Mouse (Mus musculus): ENCODE measurements around the gene Lenep.

Gene Lenep

DNA sequence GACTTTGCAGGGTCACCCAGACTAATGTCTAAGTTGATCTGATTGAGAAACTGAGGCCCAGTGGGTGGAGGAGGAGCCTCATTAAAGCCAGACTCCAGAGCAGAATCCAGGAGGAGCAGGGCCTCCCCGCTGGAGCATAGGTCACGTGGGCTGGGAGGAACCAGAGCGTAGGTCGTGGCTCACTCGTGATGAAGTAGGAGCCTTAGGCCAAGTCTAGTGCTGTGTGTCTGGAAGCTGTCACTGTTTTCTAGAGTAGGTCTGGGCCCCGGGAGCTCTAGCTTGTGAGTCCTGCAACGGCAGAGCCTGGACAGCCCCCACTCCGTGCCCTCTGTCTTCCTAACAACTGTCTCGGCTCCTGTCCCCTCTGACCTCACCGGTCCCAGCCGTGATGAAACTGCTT lies 35.3 kb downstream of the Lenep start:
- DNase-seq, result no peak

- no peak for DNase-seq
These were observed 36.8 kb downstream of the Lenep start for GRCm38 (mm10) chr3:89365486-89366414.

- no peak for DNase-seq
These were observed 37.5 kb downstream of the Lenep start, which contains the start of gene Dcst1 for GRCm38 (mm10) chr3:89365153-89365485. Gene Dcst1, minus strand, starts transcription at chr3:89365253.

DNA sequence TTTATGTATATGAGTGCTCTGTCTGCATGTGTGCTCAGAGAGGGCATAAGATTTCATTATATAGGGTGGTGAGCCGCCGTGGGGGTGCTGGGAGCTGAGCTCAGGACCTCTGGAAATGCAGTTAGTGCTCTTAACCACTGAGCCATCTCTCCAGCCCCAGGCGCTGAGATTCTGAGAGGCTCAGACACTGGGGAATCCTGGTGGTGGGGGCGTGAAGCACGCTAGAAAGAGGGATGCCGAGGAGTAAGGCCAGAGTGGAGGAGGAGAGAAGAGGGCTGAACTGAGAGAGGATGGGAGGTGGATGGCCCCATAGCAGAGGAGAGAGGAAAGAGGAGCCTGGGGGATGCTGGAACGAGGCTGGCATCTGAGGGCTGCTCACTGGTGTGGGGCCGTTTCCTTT lies 38.0 kb downstream of the Lenep start:
- DNase-seq, result no peak

GRCm38 (mm10) chr3:89361675-89362074 lies 40.9 kb downstream of the Lenep start, which contains the start of gene Dcst2:
Gene Dcst2, plus strand, starts transcription at chr3:89361975.
- no peak for DNase-seq

GRCm38 (mm10) chr3:89360237-89360636 lies 42.4 kb downstream of the Lenep start:
- no peak for DNase-seq

DNA sequence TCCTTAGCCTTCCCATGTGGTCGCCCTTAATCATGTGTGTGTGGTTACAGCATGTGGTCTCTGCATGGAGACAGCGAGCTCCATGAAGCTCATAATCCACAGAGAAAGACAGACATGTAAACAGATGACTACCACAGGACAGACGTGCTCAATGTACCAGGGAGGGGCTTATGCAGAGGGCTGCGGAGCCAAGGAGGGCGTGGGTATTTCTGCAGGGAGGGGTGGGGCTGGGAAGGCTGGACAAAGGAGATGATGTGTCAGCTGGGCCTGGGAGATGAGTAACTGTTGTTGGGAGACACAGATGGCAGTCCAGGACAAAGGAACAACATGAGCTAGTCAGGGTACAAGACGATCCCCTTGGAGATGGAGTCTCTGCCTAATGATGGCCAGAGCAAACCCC lies 43.0 kb downstream of the Lenep start:
- DNase-seq, result no peak

DNA sequence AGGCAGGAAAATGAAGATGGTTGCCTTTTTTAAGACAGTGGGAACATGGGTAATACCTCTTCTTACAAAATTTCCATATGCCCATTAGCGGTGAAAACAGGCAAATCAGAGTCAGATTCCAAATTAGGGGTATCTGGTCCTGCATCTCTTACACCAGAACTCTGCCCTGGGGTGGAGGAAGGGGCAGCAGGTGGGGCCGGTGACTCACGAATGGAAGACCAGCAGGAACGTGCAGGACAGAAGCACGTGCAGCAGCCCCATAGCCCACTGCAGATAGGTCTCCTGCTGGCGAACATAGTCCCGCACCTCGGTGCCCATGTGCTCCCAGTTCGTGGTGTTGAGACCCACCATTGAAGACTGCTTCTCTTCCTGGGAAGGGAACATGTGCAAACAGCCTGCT lies 46.6 kb downstream of the Lenep start:
- DNase-seq, result no peak

DNA sequence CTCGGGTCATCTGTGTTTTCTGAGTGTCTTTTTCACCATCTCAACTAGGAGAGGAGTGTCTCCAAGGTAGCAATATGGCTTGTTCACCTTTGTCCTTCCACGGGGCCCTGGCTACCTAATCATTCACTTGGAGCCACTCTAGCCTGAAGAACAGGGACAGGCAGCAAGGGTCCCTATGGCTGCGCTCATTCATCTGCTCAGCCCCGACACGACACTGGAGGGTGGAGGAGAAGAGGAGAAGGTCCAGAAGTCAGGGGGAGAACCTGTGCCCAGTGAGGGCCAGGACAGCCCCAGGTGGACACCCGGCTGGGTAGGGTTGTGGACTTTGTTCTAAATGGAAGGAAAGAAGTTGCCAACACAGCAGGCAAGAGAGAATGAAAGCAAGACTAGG lies 47.1 kb downstream of the Lenep start:
- DNase-seq, result no peak

- peak; percentile 84 for DNase-seq
These were observed 47.6 kb downstream of the Lenep start for GRCm38 (mm10) chr3:89354816-89355511.

DNA sequence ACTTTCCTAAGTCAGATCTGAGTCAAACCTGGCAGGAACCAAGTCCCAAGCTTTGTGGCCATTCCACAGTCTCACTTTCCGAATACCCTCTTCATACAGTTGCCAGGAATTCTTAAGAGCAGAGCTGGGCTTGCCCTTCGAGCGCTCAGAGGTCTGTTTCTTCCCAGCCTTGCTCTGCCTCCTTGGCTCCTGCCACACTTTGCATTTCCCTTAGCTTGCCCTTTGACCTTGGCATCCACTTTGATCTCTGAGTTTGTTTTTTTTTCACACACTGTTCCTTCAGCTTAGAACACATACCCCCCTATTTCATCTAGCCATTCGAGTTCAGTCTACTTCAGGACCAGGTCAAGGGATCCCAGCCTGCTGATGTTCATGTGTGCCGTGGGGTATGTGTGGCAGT lies 51.3 kb downstream of the Lenep start:
- DNase-seq, result no peak
